In the genomic region with DNA sequence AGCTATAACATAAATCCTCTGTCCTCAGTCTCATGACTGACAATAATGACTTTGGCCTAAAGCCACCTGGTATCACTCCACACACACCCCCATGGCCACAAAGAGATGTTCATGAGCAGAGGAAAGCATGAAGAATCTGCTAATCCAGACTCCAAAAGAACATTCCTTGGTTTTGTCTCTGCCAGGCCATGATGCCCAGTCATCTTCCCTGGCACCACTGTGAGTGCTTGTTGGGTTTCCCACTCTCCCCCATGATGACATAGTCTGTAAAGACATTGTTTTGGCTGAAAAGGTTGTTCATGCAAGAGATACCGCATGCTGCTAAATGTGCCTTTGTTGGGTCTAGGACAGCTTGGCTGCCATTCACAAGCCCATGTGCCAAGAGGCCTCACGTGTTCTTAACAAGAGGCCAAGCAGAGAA, we compare ENCODE assay signal across 9 mouse cellular contexts.
DNase-seq lines count a peak whose midpoint lies in the region; ATAC-seq lines count a peak whose summit lies in the region.
"Had no signal": no experiment of that assay in that cellular context is flagged by ENCODE, and none has a peak within 500 bp of the region (broad histone marks: within the 10 kb centered on the region; RNA-seq: fewer than 3 reads in every experiment).

No protein-coding gene starts in this region.

- H3K27me3 ChIP-seq in forebrain, embryonic 16.5 days (replicated peaks; ENCODE audit: control insufficient read depth, insufficient read depth, low read length), result no peaks in the 10 kb centered on the region

- H3K4me1 ChIP-seq in forebrain, embryonic 16.5 days (replicated peaks; ENCODE audit: control insufficient read depth, insufficient read depth, low read length), result peaks cover 2% of the 10 kb centered on the region; the same call in 1 of the 2 replicates

- no peaks in the 10 kb centered on the region for H3K9me3 ChIP-seq in forebrain, embryonic 16.5 days (ENCODE audit: control insufficient read depth, low read length)

- H3K27ac ChIP-seq in forebrain, embryonic 16.5 days (ENCODE audit: low read length), result no peak overlapping the region

- peak; percentile 33 for DNase-seq in adrenal gland, postnatal 14 days
- DNase-seq in adrenal gland, adult 8-10 months, result no peak
- peak; percentile 19 to 20 for DNase-seq in kidney, postnatal 4 days
- no peak for DNase-seq in kidney, postnatal 36 days
- peak; percentile 31 for DNase-seq in heart, postnatal 4 days
- no peak for DNase-seq in frontal cortex, postnatal 10 days (ENCODE audit: low spot score in 2 of 2)

- WGBS in forebrain, embryonic 16.5 days, result 45% methylated on average over 2 of the region's 2 CpGs

- peak; percentile 84 for ATAC-seq in forebrain, embryonic 16.5 days
- ATAC-seq in monocyte, adult 5-6 weeks (replicated peaks; ENCODE audit: insufficient number of reproducible peaks, low FRiP score, low TSS enrichment, poor library complexity, severe bottlenecking), result no peak

- H3K4me2 ChIP-seq in forebrain, embryonic 16.5 days (ENCODE audit: low read length), result no peak overlapping the region
- H3K4me2 ChIP-seq: midbrain, embryonic 11.5 days had no signal

- H3K4me3 ChIP-seq in forebrain, embryonic 16.5 days (replicated peaks; ENCODE audit: low read length), result no peak overlapping the region

- H3K36me3 ChIP-seq in forebrain, embryonic 16.5 days (ENCODE audit: control insufficient read depth, insufficient read depth), result no peaks in the 10 kb centered on the region

- H3K9ac ChIP-seq in forebrain, embryonic 16.5 days (replicated peaks; ENCODE audit: low read depth, low read length), result no peak overlapping the region

Comparison
In these comparisons a context has a peak if more than half of its experiments do, and no peak if none do; other contexts are left out.
1. DNase-seq: peak in adrenal gland, postnatal 14 days (single experiment), kidney, postnatal 4 days (2 of 2) and heart, postnatal 4 days (single experiment); none in adrenal gland, adult 8-10 months (single experiment), kidney, postnatal 36 days (0 of 2) and frontal cortex, postnatal 10 days (0 of 2).